Mouse (Mus musculus) liver, embryonic 16.5 days (tissue): ENCODE measurements at regions not wholly inside any gene's neighbourhood (a gene's known extent, or its start where the extent isn't known, plus 50 kb on each side); places are given as distances from the start of the nearest gene placed in this dataset.

Source experiments
- ATAC-seq: fragments of 200-750 bp; cut with Nextera tagmentation; 2 replicates; pipeline ENCODE4 v1.8.0; 2017; ENCODE audit warnings: low read depth, mild to moderate bottlenecking, moderate number of reproducible peaks, moderate library complexity
- H3K27ac ChIP-seq: fragments of 300-500 bp; sonication (generic); 2 replicates; pipeline ENCODE4 v1.5.1; 2014; ENCODE audit warnings: mild to moderate bottlenecking, low read length
- H3K27me3 ChIP-seq: fragments of 300-500 bp; sonication (generic); 2 replicates; pipeline ENCODE4 v1.6.1; 2014; ENCODE audit warnings: low read depth, low read length, mixed read lengths; ENCODE audit not compliant: control insufficient read depth, insufficient read depth
- H3K36me3 ChIP-seq: fragments of 300-500 bp; sonication (generic); 2 replicates; pipeline ENCODE4 v1.6.1; 2014; ENCODE audit warnings: mild to moderate bottlenecking; ENCODE audit not compliant: control insufficient read depth, insufficient read depth
- H3K4me1 ChIP-seq: fragments of 300-500 bp; sonication (generic); 2 replicates; pipeline ENCODE4 v1.6.1; 2014; ENCODE audit warnings: low read depth, low read length, mixed read lengths; ENCODE audit not compliant: control insufficient read depth
- H3K4me2 ChIP-seq: fragments of 300-500 bp; sonication (generic); 2 replicates; pipeline ENCODE4 v1.6.1; 2014; ENCODE audit warnings: low read depth, low read length, mixed read lengths
- H3K4me3 ChIP-seq: fragments of 300-500 bp; sonication (generic); 2 replicates; pipeline ENCODE4 v1.5.1; 2014; ENCODE audit warnings: low read depth, mild to moderate bottlenecking, low read length
- H3K9ac ChIP-seq: fragments of 300-500 bp; sonication (generic); 2 replicates; pipeline ENCODE4 v1.6.1; 2014; ENCODE audit warnings: low read depth, low read length
- H3K9me3 ChIP-seq: fragments of 300-500 bp; sonication (generic); replicated peaks from 2 replicates; pipeline ENCODE4 v1.6.1; 2016; ENCODE audit warnings: low read length; ENCODE audit not compliant: control insufficient read depth
- WGBS: fragments of 180-500 bp; shearing (Covaris S2); extraction: QIAGEN DNeasy Blood & Tissue Kit; methylation state at CpG from one replicate; pipeline ENCODE4 v1.1.7; 2014; ENCODE audit not compliant: insufficient replicate concordance; 5-methylcytosine and 5-hydroxymethylcytosine counted together

DNA sequence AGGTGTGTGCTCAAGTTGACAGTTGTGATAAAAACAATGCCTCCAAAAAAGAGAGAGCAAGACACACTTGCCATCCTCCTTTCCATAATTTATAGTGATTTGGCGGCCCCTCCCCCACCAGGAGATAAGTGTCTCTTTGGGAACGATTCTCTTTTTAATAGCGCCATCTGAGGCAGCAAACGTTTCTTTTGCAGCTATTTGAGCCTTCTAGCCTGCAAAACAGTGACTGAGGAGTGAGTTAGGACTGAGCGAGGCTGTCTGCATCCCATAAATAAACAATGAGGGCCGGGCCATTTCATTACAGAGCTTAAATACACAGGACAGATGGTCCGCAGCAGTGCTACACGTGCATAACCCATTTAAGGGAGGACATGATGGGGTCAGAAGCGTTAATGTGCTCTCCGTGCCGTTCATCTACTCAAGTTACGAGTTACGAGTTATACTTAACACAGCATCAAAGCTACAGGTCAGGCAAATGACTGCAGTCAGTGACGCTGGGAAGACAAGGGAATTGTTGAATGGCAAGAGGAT lies 99.0 kb upstream of the Slc25a26 start:
- Histone ChIP-seq H3K27me3 (no peaks in the 10 kb centered on the region), H3K9ac (no peak overlapping the region), H3K4me2 (no peak overlapping the region), H3K4me1 (no peaks in the 10 kb centered on the region), H3K36me3 (no peaks in the 10 kb centered on the region), H3K9me3 (no peaks in the 10 kb centered on the region), H3K27ac (no peak overlapping the region), H3K4me3 (no peak overlapping the region)
- ATAC-seq: no peak
- WGBS: 35% methylated on average over 14 of the region's 14 CpGs

GRCm38 (mm10) chr6:94400471-94401051 lies 99.6 kb upstream of the Slc25a26 start:
- no peak for ATAC-seq

GRCm38 (mm10) chr6:94391134-94391533 lies 107.4 kb upstream of the Magi1 start:
- 15% methylated on average over 5 of the region's 5 CpGs for WGBS
- Histone ChIP-seq H3K4me3 (no peak overlapping the region), H3K27ac (no peak overlapping the region; the same call in 1 of the 2 replicates), H3K4me2 (no peak overlapping the region), H3K9me3 (no peaks in the 10 kb centered on the region), H3K36me3 (no peaks in the 10 kb centered on the region), H3K27me3 (no peaks in the 10 kb centered on the region), H3K9ac (no peak overlapping the region), H3K4me1 (no peaks in the 10 kb centered on the region; the same call in 1 of the 2 replicates)
- 0 out of 2 replicates have a peak, but pooled peaks have one; percentile 35 for ATAC-seq

More at GRCm38 (mm10) chr6:94400471-94401051, 99.6 kb upstream of the Slc25a26 start:
- Histone ChIP-seq H3K4me3 (no peak overlapping the region), H3K27me3 (no peaks in the 10 kb centered on the region), H3K9me3 (no peaks in the 10 kb centered on the region), H3K9ac (no peak overlapping the region), H3K4me2 (no peak overlapping the region), H3K27ac (no peak overlapping the region), H3K4me1 (no peaks in the 10 kb centered on the region), H3K36me3 (no peaks in the 10 kb centered on the region)
- WGBS: 31% methylated on average over 13 of the region's 13 CpGs

DNA sequence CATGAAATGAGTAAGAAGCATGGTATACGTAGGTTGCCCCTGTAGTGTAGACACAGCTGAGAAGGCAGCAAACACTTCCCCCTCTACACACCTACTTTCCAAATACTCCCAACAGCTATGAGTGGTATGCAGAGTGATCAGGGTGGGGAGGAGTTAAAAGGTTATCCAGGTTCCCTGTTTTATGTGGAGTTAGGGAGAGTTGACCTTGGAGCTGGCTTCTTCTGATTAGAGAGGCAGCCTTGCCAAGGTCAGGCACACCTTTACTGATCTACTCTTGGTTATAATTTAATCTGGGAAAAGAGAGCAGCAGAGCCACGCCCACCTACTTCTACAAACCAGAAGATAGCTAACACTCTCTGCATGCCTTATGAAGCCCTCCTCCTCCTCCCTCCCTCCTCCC lies 106.7 kb upstream of the Magi1 start:
- WGBS: 46% methylated on average over 2 of the region's 2 CpGs

DNA sequence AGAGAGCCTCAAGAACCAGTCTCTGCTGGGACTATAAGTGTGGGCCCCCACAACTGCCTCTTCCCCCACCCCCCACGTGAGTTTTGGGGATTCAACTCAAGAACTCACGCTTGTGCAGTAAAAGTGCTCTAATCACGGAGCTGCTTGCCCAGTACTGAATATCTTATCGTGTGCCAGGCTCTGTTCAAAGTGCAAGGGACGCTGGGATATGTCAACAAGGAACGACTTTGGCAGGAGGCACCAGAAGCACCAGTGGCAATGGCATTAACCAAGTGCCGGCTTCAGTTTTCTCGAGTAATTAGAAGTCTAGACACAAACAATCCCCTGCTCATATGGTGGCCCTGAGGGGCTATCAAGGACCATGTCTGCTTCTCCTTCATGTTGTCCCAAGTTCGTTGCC lies 106.0 kb upstream of the Magi1 start:
- Histone ChIP-seq H3K4me2 (no peak overlapping the region), H3K36me3 (no peaks in the 10 kb centered on the region), H3K27ac (no peak overlapping the region), H3K27me3 (no peaks in the 10 kb centered on the region), H3K9me3 (no peaks in the 10 kb centered on the region), H3K9ac (no peak overlapping the region), H3K4me1 (no peaks in the 10 kb centered on the region; the same call in 1 of the 2 replicates), H3K4me3 (no peak overlapping the region)
- no peak for ATAC-seq
- WGBS: 40% methylated on average over 9 of the region's 9 CpGs

More for the DNA sequence above, 106.7 kb upstream of the Magi1 start:
- Histone ChIP-seq H3K36me3 (no peaks in the 10 kb centered on the region), H3K9me3 (no peaks in the 10 kb centered on the region), H3K27ac (no peak overlapping the region), H3K4me3 (no peak overlapping the region), H3K4me2 (no peak overlapping the region), H3K27me3 (no peaks in the 10 kb centered on the region), H3K4me1 (no peaks in the 10 kb centered on the region; the same call in 1 of the 2 replicates), H3K9ac (no peak overlapping the region)
- ATAC-seq: peak; percentile 61; the same call in 1 of the 2 replicates

GRCm38 (mm10) chr6:94387648-94388047 lies 103.9 kb upstream of the Magi1 start:
- H3K36me3 ChIP-seq: no peaks in the 10 kb centered on the region
- WGBS: 48% methylated on average over 2 of the region's 2 CpGs
- H3K4me3 ChIP-seq: no peak overlapping the region
- no peak overlapping the region for H3K4me2 ChIP-seq
- H3K27me3 ChIP-seq: no peaks in the 10 kb centered on the region
- ATAC-seq: no peak
- no peak overlapping the region for H3K27ac ChIP-seq
- no peak overlapping the region for H3K9ac ChIP-seq
- H3K4me1 ChIP-seq: no peaks in the 10 kb centered on the region; the same call in 1 of the 2 replicates
- no peaks in the 10 kb centered on the region for H3K9me3 ChIP-seq

DNA sequence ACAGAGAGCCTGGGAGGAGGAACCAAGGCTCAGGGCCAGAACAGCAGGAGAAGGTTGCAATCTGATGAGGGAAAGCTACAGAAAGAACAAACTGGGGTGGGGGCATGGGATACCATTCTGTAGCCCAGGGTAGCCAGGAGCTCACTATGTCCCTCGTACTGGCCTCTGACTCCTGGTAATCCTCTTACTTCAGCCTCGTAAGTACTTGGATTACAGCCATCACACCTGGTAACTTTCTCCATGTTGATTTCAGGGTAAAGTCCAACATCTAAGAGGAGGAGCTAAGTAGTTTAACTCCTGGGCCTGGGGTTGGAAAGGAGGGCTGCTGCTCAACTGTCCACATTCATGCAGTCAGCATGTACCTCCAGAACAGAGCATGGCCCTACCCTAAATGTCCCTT lies 101.8 kb upstream of the Magi1 start:
- H3K9ac ChIP-seq: no peak overlapping the region
- no peaks in the 10 kb centered on the region; the same call in 1 of the 2 replicates for H3K4me1 ChIP-seq
- no peaks in the 10 kb centered on the region for H3K9me3 ChIP-seq
- H3K4me2 ChIP-seq: no peak overlapping the region
- no peaks in the 10 kb centered on the region for H3K27me3 ChIP-seq
- H3K36me3 ChIP-seq: no peaks in the 10 kb centered on the region
- no peak for ATAC-seq
- no peak overlapping the region for H3K27ac ChIP-seq
- WGBS: 66% methylated on average over 2 of the region's 2 CpGs
- H3K4me3 ChIP-seq: no peak overlapping the region

DNA sequence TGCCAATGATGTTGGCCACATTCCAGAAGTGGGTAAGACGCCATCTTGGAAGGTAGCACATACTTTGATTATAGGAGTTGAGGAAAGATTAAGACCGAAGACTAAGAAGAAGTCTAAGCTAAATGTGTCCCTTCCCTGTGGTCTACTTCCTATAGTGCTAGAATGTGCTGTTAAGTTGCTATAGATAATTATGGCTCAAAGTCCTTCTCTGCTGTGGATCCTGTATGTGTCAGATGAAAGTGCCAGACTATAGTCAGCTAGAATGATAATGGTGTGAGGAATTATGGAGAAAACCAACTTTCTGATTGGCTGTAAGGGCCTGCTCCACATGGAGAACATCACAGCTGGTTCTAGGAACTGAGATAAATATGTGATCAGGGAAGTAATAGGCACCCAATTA lies 86.3 kb upstream of the Magi1 start:
- no peak for ATAC-seq
- no peaks in the 10 kb centered on the region for H3K36me3 ChIP-seq
- H3K4me3 ChIP-seq: no peak overlapping the region
- no peak overlapping the region for H3K4me2 ChIP-seq
- no peak overlapping the region for H3K9ac ChIP-seq
- no peaks in the 10 kb centered on the region for H3K27me3 ChIP-seq
- no peaks in the 10 kb centered on the region for H3K9me3 ChIP-seq
- no peak overlapping the region for H3K27ac ChIP-seq
- 58% methylated on average over 2 of the region's 2 CpGs for WGBS
- no peaks in the 10 kb centered on the region for H3K4me1 ChIP-seq

DNA sequence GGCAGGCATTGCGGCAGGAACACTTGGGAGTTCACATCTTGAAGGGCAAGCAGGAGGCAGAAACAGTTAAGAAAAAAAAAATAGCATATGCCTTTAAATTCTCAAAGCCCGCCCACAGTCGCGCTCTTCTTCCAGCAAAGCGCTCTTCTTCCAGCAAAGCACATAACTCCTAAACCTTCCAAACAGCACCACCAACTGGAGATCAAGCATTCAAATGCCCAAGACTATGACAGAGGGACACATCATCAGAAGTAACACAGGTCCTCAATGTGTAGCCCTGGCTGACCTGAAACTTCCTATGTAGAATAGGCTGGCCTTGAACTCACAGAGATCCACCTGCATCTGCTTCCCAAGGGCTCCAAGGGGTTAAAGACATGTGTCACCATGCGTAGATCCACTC lies 80.2 kb upstream of the Magi1 start:
- Histone ChIP-seq H3K9ac (no peak overlapping the region), H3K27ac (no peak overlapping the region), H3K4me1 (no peaks in the 10 kb centered on the region), H3K36me3 (no peaks in the 10 kb centered on the region), H3K27me3 (no peaks in the 10 kb centered on the region), H3K4me3 (no peak overlapping the region), H3K4me2 (no peak overlapping the region), H3K9me3 (no peaks in the 10 kb centered on the region)
- no peak for ATAC-seq
- 68% methylated on average over 6 of the region's 6 CpGs for WGBS
